Mouse (Mus musculus) cerebellum, adult 8-10 months (tissue): ENCODE data around the gene Gm4952.
"Not testable (repeated sequence)": the region's sequence is repeated elsewhere in the genome, so short reads cannot be mapped to it uniquely, and the experiment has no call there.

ENCODE experiments used
- DNase-seq: peaks from one replicate; pipeline ENCODE4 v3.0.0; 2022

Gm4952 gene

GRCm38 (mm10) chr19:12600684-12601480, 1.1 kb downstream of the Gm4952 start:
- no peak for DNase-seq

DNA sequence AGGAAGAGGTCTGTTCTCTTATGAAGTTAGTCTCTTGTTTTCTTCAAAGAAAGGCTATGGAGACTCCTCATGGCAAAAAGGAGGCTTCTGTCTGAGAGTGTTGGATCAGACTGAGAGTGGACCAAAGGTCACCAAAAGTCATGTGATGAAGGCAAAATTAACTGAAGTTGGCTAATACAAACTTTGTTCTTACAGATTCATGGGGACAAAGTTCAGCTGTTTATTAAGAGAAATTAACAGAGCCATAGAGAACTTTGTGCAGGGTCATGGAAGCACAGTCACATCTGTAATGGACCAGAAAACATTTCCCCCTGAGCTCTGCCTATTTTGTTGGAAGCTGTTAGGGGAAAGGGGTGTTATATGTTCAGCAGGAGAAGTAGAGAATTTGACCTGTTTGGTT, 8.6 kb downstream of the Gm4952 start:
- no peak for DNase-seq

DNA sequence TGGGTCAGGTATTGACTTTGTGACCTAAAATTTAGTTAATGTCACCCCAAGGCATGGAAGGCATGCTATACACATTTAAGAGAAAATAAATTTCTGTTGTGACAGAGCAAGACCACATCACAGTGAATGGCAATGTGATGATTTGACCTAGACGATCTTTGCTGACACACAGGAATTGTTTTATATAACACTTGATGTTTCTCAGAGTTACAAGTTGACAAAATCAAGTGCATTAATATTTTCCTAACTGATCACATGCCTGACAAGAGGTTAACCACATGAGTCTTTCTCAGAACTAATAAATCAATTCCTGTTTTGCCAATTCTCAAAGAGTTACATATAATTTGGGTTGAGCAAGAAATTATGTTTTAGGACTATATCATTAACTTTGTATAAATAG, 13.9 kb downstream of the Gm4952 start:
- DNase-seq = no peak

- no peak for DNase-seq
Observed at GRCm38 (mm10) chr19:12633176-12633575, 33.4 kb downstream of the Gm4952 start, which contains the start of gene Glyat. Gene Glyat (plus strand): TSS chr19:12633308.

- no peak for DNase-seq
Observed at GRCm38 (mm10) chr19:12634259-12634658, 34.5 kb downstream of the Gm4952 start.

GRCm38 (mm10) chr19:12634963-12635362, 35.2 kb downstream of the Gm4952 start:
- no peak for DNase-seq

DNA sequence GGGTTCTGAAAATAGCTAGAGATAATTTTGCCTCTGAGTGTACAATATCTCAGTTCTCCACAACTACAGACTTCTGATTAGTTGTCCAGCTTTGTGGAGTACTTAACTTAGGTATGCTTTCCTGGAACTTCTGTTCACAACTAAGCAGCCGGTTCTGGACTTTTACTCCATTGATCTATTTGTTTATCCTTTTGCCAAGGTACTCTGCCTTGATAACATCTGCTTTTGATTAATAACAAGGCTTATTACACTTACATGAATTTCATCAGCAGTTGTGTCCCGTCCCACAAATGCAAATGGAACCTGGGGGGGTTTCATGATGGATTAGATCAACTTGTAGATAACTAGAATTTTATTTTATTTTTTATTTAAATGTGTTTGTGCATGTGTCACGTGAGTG, 37.1 kb downstream of the Gm4952 start:
- DNase-seq = no peak

- DNase-seq = no peak
Observed at GRCm38 (mm10) chr19:12638049-12638448, 38.3 kb downstream of the Gm4952 start.

GRCm38 (mm10) chr19:12649511-12649910, 49.7 kb downstream of the Gm4952 start:
- no peak for DNase-seq

- no peak for DNase-seq
Observed at GRCm38 (mm10) chr19:12666156-12666555, 66.4 kb downstream of the Gm4952 start.

DNA sequence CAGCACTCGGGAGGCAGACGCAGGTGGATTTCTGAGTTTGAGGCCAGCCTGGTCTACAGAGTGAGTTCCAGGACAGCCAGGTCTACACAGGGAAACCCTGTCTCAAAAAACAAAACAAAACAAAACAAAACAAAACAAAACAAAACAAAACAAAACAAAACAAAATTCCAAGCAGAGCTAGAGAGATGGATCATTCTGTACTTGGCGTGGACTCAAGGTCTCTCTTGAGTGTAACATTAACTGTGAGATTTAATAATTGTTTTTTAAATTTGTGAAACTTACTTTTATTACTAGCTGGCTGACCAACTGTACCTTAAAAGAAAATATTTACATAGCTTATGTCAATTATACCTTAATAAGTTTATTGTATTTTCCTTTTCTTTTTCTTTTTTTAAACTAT, 68.8 kb downstream of the Gm4952 start:
- not testable (repeated sequence) for DNase-seq

DNA sequence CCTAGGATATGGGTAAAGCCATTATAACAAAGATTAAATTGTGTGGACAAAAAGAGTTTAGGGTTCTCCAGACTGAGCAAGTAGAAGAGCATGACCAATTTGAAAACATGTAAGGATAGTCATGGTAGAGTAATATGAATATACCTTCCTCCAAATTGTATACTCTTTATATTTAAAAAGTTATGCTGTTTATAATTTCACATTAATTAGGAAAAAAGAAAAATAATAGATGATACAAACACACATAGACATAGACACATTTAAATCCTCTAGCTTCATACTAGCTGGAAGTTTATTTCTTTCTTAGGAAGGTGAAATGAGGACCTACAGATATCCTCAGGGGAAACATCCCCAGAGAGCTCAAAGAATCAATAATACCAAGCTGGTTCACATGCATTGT, 70.4 kb downstream of the Gm4952 start, which contains the start of gene Olfr1442:
Gene Olfr1442 (plus strand): TSS at position 301 of the 400 bp plus-strand sequence.
- no peak for DNase-seq

DNA sequence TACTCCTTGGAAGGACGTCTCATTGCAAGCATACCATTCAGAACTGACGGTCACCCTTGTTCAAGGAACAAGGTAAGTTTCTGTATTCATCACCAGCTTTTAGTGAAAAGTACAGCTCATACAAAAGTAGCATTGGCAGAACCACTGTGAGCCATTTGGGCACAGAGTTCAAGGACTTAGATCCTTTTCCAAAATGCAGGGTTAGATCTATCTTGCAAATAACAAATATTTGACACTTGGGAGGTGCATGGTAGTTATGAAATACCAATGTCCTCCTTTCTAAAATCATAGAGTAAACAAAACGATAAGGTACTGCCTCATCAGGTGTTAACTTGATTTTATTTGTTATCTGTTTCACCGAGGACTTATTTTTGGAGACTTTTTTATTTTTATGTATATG, 71.3 kb downstream of the Gm4952 start:
- DNase-seq = no peak

- no peak for DNase-seq
Observed at GRCm38 (mm10) chr19:12677812-12678211, 78.0 kb downstream of the Gm4952 start, which contains the start of gene Olfr1443. Gene Olfr1443 (plus strand): TSS chr19:12678112.
